Mouse (Mus musculus): Measurements from ENCODE around the gene Robo3. TPM values are rescaled to one million over a fixed set of nuclear protein-coding genes. Genes with fewer than 3 reads are reported as not detected.

Gene Robo3
- not detected for polyA plus RNA-seq (2014; fragmentation: Illumina TruSeq; extraction: RNeasy Lipid Tissue Mini Kit (QIAGEN cat#74804); ENCODE audit: low read depth, low replicate concordance)

GRCm38 (mm10) chr9:37432720-37433421, at the start of gene Robo3:
TSS of gene Robo3 (minus strand) at chr9:37433246.

GRCm38 (mm10) chr9:37401802-37402201, 31.2 kb downstream of the Robo3 start, which contains the start of gene Robo4:
TSS of gene Robo4 (plus strand) at chr9:37401897.

GRCm38 (mm10) chr9:37367301-37368080, 65.6 kb downstream of the Robo3 start, which contains the start of gene Hepacam:
TSS of gene Hepacam (plus strand) at chr9:37367351.

Other genes with a start within 250 kb of the Robo3 start
- gene Tmem218, start 225.0 kb downstream of the Robo3 start, polyA plus RNA-seq (2014; fragmentation: Illumina TruSeq; extraction: RNeasy Lipid Tissue Mini Kit (QIAGEN cat#74804); ENCODE audit: low read depth, low replicate concordance) = 9.4 TPM
- 347 TPM for gene Slc37a2, start 177.5 kb downstream of the Robo3 start, polyA plus RNA-seq (2014; fragmentation: Illumina TruSeq; extraction: RNeasy Lipid Tissue Mini Kit (QIAGEN cat#74804); ENCODE audit: low read depth, low replicate concordance)
- 5.7 TPM for gene Ccdc15, start 84.8 kb downstream of the Robo3 start, polyA plus RNA-seq (2014; fragmentation: Illumina TruSeq; extraction: RNeasy Lipid Tissue Mini Kit (QIAGEN cat#74804); ENCODE audit: low read depth, low replicate concordance)
- gene Hepacam, start 65.9 kb downstream of the Robo3 start, polyA plus RNA-seq (2014; fragmentation: Illumina TruSeq; extraction: RNeasy Lipid Tissue Mini Kit (QIAGEN cat#74804); ENCODE audit: low read depth, low replicate concordance) = 0.82 TPM
- 1.5 TPM for gene Robo4, start 31.3 kb downstream of the Robo3 start, polyA plus RNA-seq (2014; fragmentation: Illumina TruSeq; extraction: RNeasy Lipid Tissue Mini Kit (QIAGEN cat#74804); ENCODE audit: low read depth, low replicate concordance)
- 64.3 TPM for gene Msantd2, start 56.1 kb upstream of the Robo3 start, polyA plus RNA-seq (2014; fragmentation: Illumina TruSeq; extraction: RNeasy Lipid Tissue Mini Kit (QIAGEN cat#74804); ENCODE audit: low read depth, low replicate concordance)
- 7.3 TPM for gene Esam, start 94.8 kb upstream of the Robo3 start, polyA plus RNA-seq (2014; fragmentation: Illumina TruSeq; extraction: RNeasy Lipid Tissue Mini Kit (QIAGEN cat#74804); ENCODE audit: low read depth, low replicate concordance)
- gene Vsig2, start 106.0 kb upstream of the Robo3 start, polyA plus RNA-seq (2014; fragmentation: Illumina TruSeq; extraction: RNeasy Lipid Tissue Mini Kit (QIAGEN cat#74804); ENCODE audit: low read depth, low replicate concordance) = 2.4 TPM
- gene Nrgn, start 119.7 kb upstream of the Robo3 start, polyA plus RNA-seq (2014; fragmentation: Illumina TruSeq; extraction: RNeasy Lipid Tissue Mini Kit (QIAGEN cat#74804); ENCODE audit: low read depth, low replicate concordance) = 0.50 TPM
- 29.7 TPM for gene Siae, start 122.5 kb upstream of the Robo3 start, polyA plus RNA-seq (2014; fragmentation: Illumina TruSeq; extraction: RNeasy Lipid Tissue Mini Kit (QIAGEN cat#74804); ENCODE audit: low read depth, low replicate concordance)
- gene Spa17, start 180.5 kb upstream of the Robo3 start, polyA plus RNA-seq (2014; fragmentation: Illumina TruSeq; extraction: RNeasy Lipid Tissue Mini Kit (QIAGEN cat#74804); ENCODE audit: low read depth, low replicate concordance) = 9.0 TPM
- 44.5 TPM for gene Tbrg1, start 224.1 kb upstream of the Robo3 start, polyA plus RNA-seq (2014; fragmentation: Illumina TruSeq; extraction: RNeasy Lipid Tissue Mini Kit (QIAGEN cat#74804); ENCODE audit: low read depth, low replicate concordance)
- gene Panx3, start 236.0 kb upstream of the Robo3 start, polyA plus RNA-seq (2014; fragmentation: Illumina TruSeq; extraction: RNeasy Lipid Tissue Mini Kit (QIAGEN cat#74804); ENCODE audit: low read depth, low replicate concordance) = not detected

All from sigmoid colon, adult 10 weeks (tissue).